9 mouse cellular contexts compared by ENCODE assay signal in the genomic region with DNA sequence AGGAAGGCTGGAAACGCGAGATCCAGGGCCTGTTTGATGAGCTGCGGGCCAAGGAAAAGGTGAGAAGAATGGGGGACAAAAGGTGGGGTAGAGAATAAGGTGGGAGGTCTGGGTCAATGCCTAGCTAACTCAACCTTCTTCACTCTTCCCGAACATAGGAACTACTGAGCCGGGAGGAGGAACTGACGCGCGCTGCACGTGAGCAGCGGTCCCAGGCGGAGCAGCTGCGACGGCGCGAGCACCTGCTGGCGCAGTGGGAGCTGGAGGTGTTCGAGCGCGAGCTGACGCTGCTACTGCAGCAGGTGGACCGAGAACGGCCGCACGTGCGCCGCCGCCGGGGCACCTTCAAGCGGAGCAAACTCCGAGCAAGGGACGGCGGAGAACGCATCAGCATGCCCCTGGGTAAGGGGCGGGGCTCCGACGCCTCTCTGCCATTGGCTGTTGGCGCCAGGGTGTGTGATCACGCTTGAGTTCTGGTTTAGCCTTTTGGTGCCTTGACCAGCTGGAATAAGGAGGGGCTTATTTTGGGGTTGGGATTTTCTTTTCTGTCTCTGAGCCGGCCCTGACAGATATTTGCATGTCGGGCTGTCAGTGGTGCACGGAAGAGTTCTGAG. TPM values are rescaled to one million over a fixed set of nuclear protein-coding genes. Genes with fewer than 3 reads are reported as not detected.
DNase-seq lines count a peak whose midpoint lies in the region; ATAC-seq and TF ChIP-seq lines count a peak whose summit lies in the region.
"Had no signal": no experiment of that assay in that cellular context is flagged by ENCODE, and none has a peak within 500 bp of the region (broad histone marks: within the 10 kb centered on the region; RNA-seq: fewer than 3 reads in every experiment).

No protein-coding gene starts in this region.

- ATAC-seq in forebrain, embryonic 11.5 days (replicated peaks; ENCODE audit: low FRiP score) = peak; percentile 80

- no peak for TF ChIP-seq CTCF in CH12.LX (conservative IDR thresholded peaks at IDR 0.05 in 1 of 2, IDR thresholded peaks at IDR 0.05 in 1 of 2; ENCODE audit: low read depth in 2 of 2, low read length in 2 of 2)

- no peak for TF ChIP-seq EP300 in CH12.LX (IDR thresholded peaks at IDR 0.05; ENCODE audit: low read length)

- peak; percentile 33; the same call in 1 of the 2 replicates for TF ChIP-seq POLR2A in CH12.LX (IDR thresholded peaks at IDR 0.05; ENCODE audit: low read depth, low read length)

- no peaks in the 10 kb centered on the region for H3K27me3 ChIP-seq in CH12.LX (replicated peaks)
- 0 out of 2 replicates have a peak, but pooled peaks cover 2% of the 10 kb centered on the region for H3K27me3 ChIP-seq in forebrain, embryonic 11.5 days (ENCODE audit: control insufficient read depth, insufficient read depth, low read length)

- DNase-seq in cerebellum, postnatal 10 days = peak; percentile 59 to 63
- no peak for DNase-seq in cerebellum, adult 18-20 months
- peak; percentile 77 for DNase-seq in CH12.LX (ENCODE audit: extremely low read depth)
- DNase-seq in forebrain, embryonic 11.5 days (ENCODE audit: low spot score) = peak; percentile 82
- peak; percentile 57 for DNase-seq in mesoderm, embryonic 11.5 days (ENCODE audit: low read depth, low spot score)
- no peak for DNase-seq in adrenal gland, postnatal 25 days
- DNase-seq in left cerebral cortex, adult 9 months (ENCODE audit: low spot score in 2 of 2) = no peak
- DNase-seq in left cerebral cortex, adult 11 months (ENCODE audit: low spot score) = no peak

- 7% methylated on average over 41 of the region's 41 CpGs for WGBS in forebrain, embryonic 11.5 days

- peaks cover 12% of the 10 kb centered on the region for H3K79me2 ChIP-seq in CH12.LX (replicated peaks; ENCODE audit: control insufficient read depth, extremely low read depth, insufficient read depth, poor library complexity, severe bottlenecking)

- TF ChIP-seq RAD21 in CH12.LX (IDR thresholded peaks at IDR 0.05; ENCODE audit: low read depth, low read length) = no peak

- peaks cover 21 to 37% of the 10 kb centered on the region in 2 experiments for H3K4me1 ChIP-seq in CH12.LX (ENCODE audit: control insufficient read depth in 1 of 2, insufficient read depth in 2 of 2)
- H3K4me1 ChIP-seq in forebrain, embryonic 11.5 days (replicated peaks; ENCODE audit: control insufficient read depth, insufficient read depth, low read length) = peaks cover 19% of the 10 kb centered on the region

- H3K4me3 ChIP-seq in CH12.LX (replicated peaks in 1 of 3; ENCODE audit: low read depth in 2 of 3, low read length in 2 of 3, poor library complexity in 1 of 3) = peak overlapping the region in 1 of 3 experiments; percentile 46
- H3K4me3 ChIP-seq in forebrain, embryonic 11.5 days (ENCODE audit: low read depth, low read length) = peak overlapping the region; percentile 32

- in situ Hi-C loops in CH12.LX (cut with MboI; ENCODE audit: low pct_ligation_motif_present, low pct_unique_long_range_greater_than_20kb, low sequenced_read_pairs) = no loop called here

- H3K36me3 ChIP-seq in CH12.LX (replicated peaks in 1 of 2; ENCODE audit: control insufficient read depth in 1 of 2, insufficient read depth in 1 of 2, low read length in 1 of 2) = peaks cover 63 to 98% of the 10 kb centered on the region in 2 experiments
- peaks cover 6% of the 10 kb centered on the region; the same call in 1 of the 2 replicates for H3K36me3 ChIP-seq in forebrain, embryonic 11.5 days (ENCODE audit: control insufficient read depth, insufficient read depth, low read length)

- peak overlapping the region; percentile 47; the same call in 1 of the 2 replicates for H3K4me2 ChIP-seq in CH12.LX (ENCODE audit: insufficient read depth, low read depth, poor library complexity, severe bottlenecking)
- peak overlapping the region; percentile 68 for H3K4me2 ChIP-seq in forebrain, embryonic 11.5 days (ENCODE audit: low read depth, low read length, severe bottlenecking)

- dilution Hi-C loops in CH12.LX (cut with MboI; ENCODE audit: extremely low pct_ligation_motif_present, extremely low pct_unique_long_range_greater_than_20kb, low sequenced_read_pairs) = no loop called here

- H3K9ac ChIP-seq in CH12.LX (ENCODE audit: insufficient read depth, low read depth) = no peak overlapping the region; the same call in 1 of the 2 replicates
- H3K9ac ChIP-seq in forebrain, embryonic 11.5 days (ENCODE audit: low read length) = peak overlapping the region; percentile 52

- H3K27ac ChIP-seq in CH12.LX (ENCODE audit: insufficient read depth, low read depth) = peak overlapping the region; percentile 50
- H3K27ac ChIP-seq in forebrain, embryonic 11.5 days (ENCODE audit: low read depth, low read length) = 0 out of 2 replicates have a peak overlapping the region, but pooled peaks have one; percentile 12

- no peaks in the 10 kb centered on the region for H3K9me3 ChIP-seq in CH12.LX (replicated peaks; ENCODE audit: low read length)
- no peaks in the 10 kb centered on the region for H3K9me3 ChIP-seq in forebrain, embryonic 11.5 days (ENCODE audit: control insufficient read depth, low read length)

TF ChIP-seq in CH12.LX, 34 proteins besides CTCF, POLR2A, EP300 and RAD21:
- TF ChIP-seq NELFE (IDR thresholded peaks at IDR 0.05; ENCODE audit: low read depth, low read length) (no peak), MAZ (IDR thresholded peaks at IDR 0.05; ENCODE audit: low read depth, low read length) (no peak), MXI1 (IDR thresholded peaks at IDR 0.05; ENCODE audit: low read depth, low read length) (peak; percentile 74), MYC (IDR thresholded peaks at IDR 0.05; ENCODE audit: low read depth, low read length) (no peak), UBTF (IDR thresholded peaks at IDR 0.05; ENCODE audit: low read depth, low read length) (no peak), SIN3A (IDR thresholded peaks at IDR 0.05; ENCODE audit: low read length) (peak; percentile 65; the same call in 1 of the 2 replicates), MAX (IDR thresholded peaks at IDR 0.05; ENCODE audit: low read length) (no peak; the same call in 1 of the 2 replicates), ZNF384 (IDR thresholded peaks at IDR 0.05; ENCODE audit: low read depth, low read length) (no peak), SMC3 (IDR thresholded peaks at IDR 0.05; ENCODE audit: low read depth, low read length) (no peak), USF2 (conservative IDR thresholded peaks at IDR 0.05; ENCODE audit: low read depth, low read length) (no peak), BHLHE40 (IDR thresholded peaks at IDR 0.05; ENCODE audit: low read depth, low read length) (peak; percentile 97), TCF12 (IDR thresholded peaks at IDR 0.05; ENCODE audit: low read depth, low read length) (peak; percentile 14; the same call in 1 of the 2 replicates), ETS1 (conservative IDR thresholded peaks at IDR 0.05; ENCODE audit: low read depth, low read length) (peak; percentile 47), NRF1 (IDR thresholded peaks at IDR 0.05; ENCODE audit: low read depth, low read length) (peak; percentile 43; the same call in 1 of the 2 replicates)

RNA-seq across cellular contexts. Expression of a gene that starts 7.2 kb away (rescaled TPM):
- total RNA-seq in CH12.LX (2012; rRNA removed) (27.2 and 28.6 TPM in 2 replicates), CH12.LX (2014; rRNA removed) (5.1 and 7.1 TPM in 2 replicates)
- polyA plus RNA-seq in CH12.LX (2012; ENCODE audit: insufficient read length, low read depth) = 28.3 and 34.5 TPM in 2 replicates
- 34.1 and 37.7 TPM in 2 replicates for polyA plus RNA-seq in forebrain, embryonic 11.5 days (2014; fragmentation: Nextera tagmentation; extraction: Ambion mirVana)
- 110 and 124 TPM in 2 replicates for total RNA-seq in adrenal gland, postnatal 25 days (2021)

RNA-seq across cellular contexts. Expression of a gene that starts 7.4 kb away (rescaled TPM):
- total RNA-seq in CH12.LX (2012; rRNA removed) (16.0 and 17.6 TPM in 2 replicates), CH12.LX (2014; rRNA removed) (4.8 and 6.0 TPM in 2 replicates)
- 13.5 and 14.2 TPM in 2 replicates for polyA plus RNA-seq in CH12.LX (2012; ENCODE audit: insufficient read length, low read depth)
- polyA plus RNA-seq in forebrain, embryonic 11.5 days (2014; fragmentation: Nextera tagmentation; extraction: Ambion mirVana) = 20.4 and 21.7 TPM in 2 replicates
- total RNA-seq in adrenal gland, postnatal 25 days (2021) = 43.7 and 49.7 TPM in 2 replicates

RNA-seq across cellular contexts. Expression of a gene that starts 8.2 kb away (rescaled TPM):
- total RNA-seq in CH12.LX (2012; rRNA removed) (not detected in 2 replicates), CH12.LX (2014; rRNA removed) (not detected in 2 replicates)
- 0.26 and 0.30 TPM in 2 replicates for polyA plus RNA-seq in CH12.LX (2012; ENCODE audit: insufficient read length, low read depth)
- not detected in 2 replicates for polyA plus RNA-seq in forebrain, embryonic 11.5 days (2014; fragmentation: Nextera tagmentation; extraction: Ambion mirVana)
- total RNA-seq in adrenal gland, postnatal 25 days (2021) = not detected in 2 replicates
- total RNA-seq: layer of hippocampus, adult 18-20 months had no signal

RNA-seq across cellular contexts. Expression of a gene that starts 30.2 kb away (rescaled TPM):
- total RNA-seq in CH12.LX (2012; rRNA removed) (52.1 and 57.0 TPM in 2 replicates), CH12.LX (2014; rRNA removed) (26.9 and 30.4 TPM in 2 replicates)
- 62.6 and 71.9 TPM in 2 replicates for polyA plus RNA-seq in CH12.LX (2012; ENCODE audit: insufficient read length, low read depth)
- polyA plus RNA-seq in forebrain, embryonic 11.5 days (2014; fragmentation: Nextera tagmentation; extraction: Ambion mirVana) = 6.8 and 7.4 TPM in 2 replicates
- total RNA-seq in adrenal gland, postnatal 25 days (2021) = 35.7 and 40.9 TPM in 2 replicates

RNA-seq across cellular contexts. Expression of a gene that starts 32.4 kb away (rescaled TPM):
- total RNA-seq in CH12.LX (2012; rRNA removed) (48.9 and 51.1 TPM in 2 replicates), CH12.LX (2014; rRNA removed) (17.6 and 18.8 TPM in 2 replicates)
- polyA plus RNA-seq in CH12.LX (2012; ENCODE audit: insufficient read length, low read depth) = 47.6 and 54.6 TPM in 2 replicates
- polyA plus RNA-seq in forebrain, embryonic 11.5 days (2014; fragmentation: Nextera tagmentation; extraction: Ambion mirVana) = 18.4 and 19.9 TPM in 2 replicates
- 61.8 and 76.7 TPM in 2 replicates for total RNA-seq in adrenal gland, postnatal 25 days (2021)

Comparison
In these comparisons a context has a peak if more than half of its experiments do, and no peak if none do; other contexts are left out.
1. DNase-seq: peak in cerebellum, postnatal 10 days (2 of 2), CH12.LX (single experiment), forebrain, embryonic 11.5 days (single experiment) and mesoderm, embryonic 11.5 days (single experiment); none in cerebellum, adult 18-20 months (0 of 2), adrenal gland, postnatal 25 days (single experiment), left cerebral cortex, adult 9 months (0 of 2) and left cerebral cortex, adult 11 months (single experiment).